Mouse (Mus musculus) urinary bladder, adult 2 months (tissue): Measurements from ENCODE around the gene Reep3. TPM values are rescaled to one million over a fixed set of nuclear protein-coding genes. Genes with fewer than 3 reads are reported as not detected.

Experiments
- DNase-seq: peaks from one replicate; pipeline ENCODE4 v3.0.0; 2022; ENCODE audit warnings: low spot score
- polyA plus RNA-seq: library from polyadenylated mRNA; depleted of rRNA; stranded (reverse); fragments of >200 nt; gene quantifications from 2 replicates; pipeline ENCODE4 v1.2.3, GENCODE M21; 2012; rRNA removed

Gene Reep3
- polyA plus RNA-seq, 1 experiment, result 50.7 TPM

DNA sequence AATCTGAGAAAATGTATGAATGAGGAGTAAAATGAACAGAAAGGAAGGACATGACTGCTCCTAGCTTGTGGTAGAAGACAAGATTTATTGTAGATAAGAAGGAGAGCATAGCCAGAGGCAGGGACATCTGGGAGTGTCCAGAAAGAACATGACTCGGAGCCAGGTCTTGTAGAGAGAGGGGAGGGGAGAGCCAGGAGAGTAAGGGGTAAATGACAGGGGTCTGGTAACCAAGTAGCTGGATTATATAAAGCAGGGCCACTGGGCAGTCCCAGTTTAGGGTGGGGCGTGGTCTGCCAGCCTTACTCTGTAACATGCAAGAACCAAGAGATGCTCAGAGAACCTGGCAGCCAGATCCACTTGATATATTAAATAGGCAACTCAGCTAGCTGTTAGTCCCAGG is 123.5 kb downstream of the Reep3 start:
- no peak for DNase-seq

DNA sequence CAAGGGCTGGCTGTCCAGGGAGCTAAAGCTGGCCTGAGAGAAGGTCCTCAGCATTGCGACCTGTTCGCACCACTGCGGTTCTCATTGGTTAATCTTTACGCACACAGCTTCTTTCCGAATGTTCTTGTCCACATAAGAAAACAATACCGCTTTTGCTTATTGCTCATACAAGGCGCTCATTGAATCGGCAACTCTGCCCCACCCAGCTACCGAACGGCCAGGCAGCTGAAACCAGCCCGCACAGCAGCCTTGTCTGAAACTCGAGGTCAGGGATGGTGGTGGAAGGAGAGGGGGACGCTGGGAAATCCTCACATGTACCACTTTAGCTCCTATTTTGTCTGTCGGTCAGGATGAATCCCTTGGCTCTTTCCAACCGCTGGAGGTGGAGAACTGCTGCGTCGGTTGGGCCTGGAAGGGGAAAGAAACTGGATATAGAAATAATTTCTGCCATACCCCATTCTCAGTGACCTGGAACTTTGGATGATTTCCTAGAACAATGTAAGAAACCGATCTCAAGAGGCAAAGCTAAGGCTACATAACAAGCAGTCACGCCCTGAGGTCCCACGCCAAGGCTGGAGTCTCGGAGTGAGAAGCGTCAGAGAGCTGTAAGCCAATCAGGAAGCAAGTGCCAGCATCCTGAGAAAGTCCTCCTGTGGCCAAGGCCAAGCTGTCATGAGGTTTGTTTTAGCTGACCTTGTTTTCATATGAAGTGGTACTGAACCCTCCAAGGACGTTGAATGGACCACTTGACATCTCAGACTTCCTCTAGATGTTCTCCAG is 126.2 kb downstream of the Reep3 start:
- DNase-seq, result no peak

DNA sequence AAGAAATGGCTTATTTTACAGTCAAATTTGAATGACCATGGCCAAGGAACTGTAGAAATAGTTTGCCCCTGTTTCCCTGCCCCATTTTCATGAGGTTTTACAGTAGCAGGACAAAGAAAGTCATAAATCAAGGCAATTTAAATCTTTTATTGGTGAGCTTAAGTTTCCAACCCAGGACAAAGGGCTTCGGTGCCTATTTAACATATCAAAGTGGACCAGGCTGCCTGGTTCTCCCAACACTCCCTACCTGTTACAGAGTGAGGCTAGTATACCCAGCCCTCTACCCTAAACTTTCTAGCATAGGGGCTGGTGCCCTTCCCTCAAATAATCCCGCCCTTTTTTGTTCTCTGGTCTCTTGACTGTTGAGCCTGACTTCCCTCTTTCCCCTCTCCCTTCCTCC is 127.2 kb downstream of the Reep3 start:
- no peak for DNase-seq

DNA sequence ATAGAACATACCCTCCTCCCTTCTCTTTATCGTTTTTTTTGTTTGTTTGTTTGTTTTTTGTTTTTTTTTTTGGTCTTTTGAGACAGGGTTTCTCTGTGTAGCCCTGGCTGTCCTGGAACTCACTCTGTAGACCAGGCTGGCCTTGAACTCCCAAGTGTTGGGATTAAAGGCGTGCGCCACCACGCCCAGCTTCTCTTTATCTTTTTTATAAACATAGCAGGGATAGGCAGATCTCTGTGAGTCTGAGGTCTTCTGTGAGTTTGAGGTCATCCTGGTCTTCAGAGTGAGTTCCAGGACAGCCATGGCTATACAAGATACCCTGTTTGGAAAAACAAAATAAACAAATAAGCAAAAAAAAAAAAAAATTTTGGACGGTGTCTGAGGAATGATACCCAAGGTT is 127.7 kb downstream of the Reep3 start:
- DNase-seq, result no peak

DNA sequence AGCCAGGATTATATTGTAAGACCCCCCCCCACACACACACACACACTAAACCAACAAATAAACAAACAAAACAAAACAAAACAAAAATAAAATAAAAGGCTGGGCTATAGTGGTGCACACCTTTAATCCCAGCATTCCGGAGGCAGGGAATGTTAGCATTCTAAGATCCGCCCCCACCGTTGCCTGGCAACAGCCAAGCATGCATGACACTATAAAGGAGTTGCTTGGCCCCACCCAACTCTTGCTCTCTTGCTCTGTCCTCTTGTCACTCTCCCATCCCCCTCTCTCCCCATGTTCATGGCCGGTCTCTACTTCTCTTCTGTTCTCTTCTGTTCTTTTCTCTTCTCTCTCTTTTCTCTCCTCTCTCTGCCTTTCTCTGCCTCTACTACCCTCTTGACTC is 128.2 kb downstream of the Reep3 start:
- no peak for DNase-seq

DNA sequence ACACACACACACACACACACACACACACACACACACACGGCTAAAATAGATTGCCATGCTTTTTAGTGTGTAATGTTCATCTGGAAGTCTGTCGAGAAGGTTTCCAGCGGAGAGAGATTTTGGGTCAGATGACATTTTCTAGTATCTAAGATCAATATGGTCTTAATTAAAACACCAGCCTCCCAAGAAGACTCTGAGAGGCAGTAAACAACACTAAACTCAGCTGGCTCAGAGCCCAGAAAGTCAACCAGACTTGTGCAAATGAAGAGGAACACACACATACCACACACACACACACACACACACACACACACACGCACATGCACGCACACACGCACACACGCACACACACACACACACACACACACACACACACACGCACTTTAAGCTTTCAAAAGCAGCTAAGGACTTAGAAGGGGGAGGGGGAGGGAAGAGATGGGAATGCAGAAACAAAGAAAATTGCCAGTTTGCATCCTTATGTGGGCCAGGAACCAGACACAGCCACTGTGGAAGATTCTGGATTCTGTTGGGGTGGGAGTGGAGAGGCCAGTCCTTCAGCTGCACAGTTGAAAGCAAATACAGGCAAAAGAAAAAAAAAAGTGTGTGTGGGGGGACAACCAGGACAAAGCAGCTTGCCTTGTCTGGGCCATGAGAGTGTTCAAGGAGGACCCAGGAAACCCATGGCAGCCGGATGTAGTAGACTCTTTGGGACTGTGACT is 130.2 kb downstream of the Reep3 start:
- no peak for DNase-seq

DNA sequence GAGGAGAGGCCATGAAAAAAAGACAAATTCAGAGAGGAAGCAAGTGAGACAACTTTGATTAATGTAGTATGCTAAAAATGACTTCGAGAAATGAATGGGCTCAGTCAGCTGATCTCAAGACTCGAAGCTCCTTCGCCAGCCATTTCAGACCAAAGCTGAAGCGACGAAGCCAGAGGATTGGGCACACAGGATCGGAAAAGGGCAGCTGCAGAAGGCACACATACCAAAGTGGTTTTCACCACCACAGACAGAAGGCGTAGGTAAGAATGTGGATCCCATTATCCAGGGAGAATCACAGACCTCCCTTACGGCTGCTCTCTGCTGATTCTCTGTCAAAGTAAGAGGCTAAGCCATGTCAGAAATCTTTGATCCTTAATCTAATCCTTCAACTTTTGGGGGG is 136.6 kb downstream of the Reep3 start:
- DNase-seq, result no peak

Other genes with a start within 250 kb of the Reep3 start
- 28.3 and 31.8 TPM in 2 replicates for gene Jmjd1c, start 820 bp downstream of the Reep3 start, polyA plus RNA-seq
- 21.4 and 22.2 TPM in 2 replicates for gene Nrbf2, start 188.4 kb upstream of the Reep3 start, polyA plus RNA-seq